Mouse (Mus musculus) layer of hippocampus, postnatal 36 days (tissue): ENCODE data around the gene Scn3a. TPM values are rescaled to one million over a fixed set of nuclear protein-coding genes. Genes with fewer than 3 reads are reported as not detected.
"Not testable (repeated sequence)": the region's sequence is repeated elsewhere in the genome, so short reads cannot be mapped to it uniquely, and the experiment has no call there.

Experiments
- DNase-seq, 2 experiments: peaks; one replicate each; pipeline ENCODE4 v3.0.0; 2022
- total RNA-seq, 2 experiments: library from RNA; stranded (reverse); gene quantifications; 2 replicates each; pipeline ENCODE4 v1.2.3; 2021

Scn3a gene
- total RNA-seq, 2 experiments from 2014 or later: 35.3 to 39.5 TPM

DNA sequence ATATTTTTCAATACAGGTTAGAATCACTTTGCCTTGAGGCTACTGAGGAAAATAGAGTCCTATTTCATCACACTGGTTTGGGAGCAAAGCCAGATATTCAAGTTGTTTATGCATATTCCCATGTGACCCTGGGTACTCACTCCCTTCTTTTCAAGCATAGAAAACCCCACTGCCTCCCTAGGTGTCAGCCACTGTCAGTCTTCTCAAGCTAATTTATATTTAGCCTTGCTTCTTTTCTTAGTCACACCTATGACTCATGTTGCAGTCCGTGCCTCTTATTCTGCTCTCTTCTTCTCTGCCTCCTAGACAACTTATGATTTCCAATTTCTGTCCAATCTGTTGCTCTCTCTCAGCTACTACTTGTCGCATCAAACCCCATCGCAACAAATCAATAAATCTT is 84.0 kb downstream of the Scn3a start:
- no peak for DNase-seq

DNA sequence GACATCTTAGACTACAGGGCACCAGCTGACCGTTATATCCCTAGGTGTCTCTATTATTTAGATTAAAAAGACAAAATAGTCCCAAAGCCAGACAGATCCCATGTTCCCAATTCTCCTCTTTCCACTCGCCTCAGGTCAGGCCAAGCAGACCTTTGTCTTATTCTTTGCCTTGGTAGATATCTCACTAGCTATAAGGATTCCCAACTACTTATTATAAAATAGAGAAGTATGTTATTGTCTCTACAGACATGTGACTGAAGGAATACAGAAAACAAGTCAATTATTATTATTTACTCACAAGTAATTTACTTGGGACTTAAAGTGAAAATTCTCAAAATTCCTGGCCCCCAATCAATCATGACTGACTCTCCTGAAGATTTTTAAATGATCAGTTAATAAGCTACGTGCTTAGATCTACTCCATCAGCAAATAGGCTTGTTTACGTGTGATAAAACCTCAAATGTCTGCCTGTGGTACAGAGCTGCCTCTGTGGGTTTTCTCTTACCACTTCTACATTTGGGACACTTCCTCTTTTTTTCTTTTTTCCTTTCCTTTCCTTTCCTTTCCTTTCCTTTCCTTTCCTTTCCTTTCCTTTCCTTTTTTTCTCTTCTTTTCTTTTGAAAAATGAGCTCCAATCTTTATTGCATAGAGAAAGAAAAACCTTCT is 86.3 kb downstream of the Scn3a start:
- no peak for DNase-seq

DNA sequence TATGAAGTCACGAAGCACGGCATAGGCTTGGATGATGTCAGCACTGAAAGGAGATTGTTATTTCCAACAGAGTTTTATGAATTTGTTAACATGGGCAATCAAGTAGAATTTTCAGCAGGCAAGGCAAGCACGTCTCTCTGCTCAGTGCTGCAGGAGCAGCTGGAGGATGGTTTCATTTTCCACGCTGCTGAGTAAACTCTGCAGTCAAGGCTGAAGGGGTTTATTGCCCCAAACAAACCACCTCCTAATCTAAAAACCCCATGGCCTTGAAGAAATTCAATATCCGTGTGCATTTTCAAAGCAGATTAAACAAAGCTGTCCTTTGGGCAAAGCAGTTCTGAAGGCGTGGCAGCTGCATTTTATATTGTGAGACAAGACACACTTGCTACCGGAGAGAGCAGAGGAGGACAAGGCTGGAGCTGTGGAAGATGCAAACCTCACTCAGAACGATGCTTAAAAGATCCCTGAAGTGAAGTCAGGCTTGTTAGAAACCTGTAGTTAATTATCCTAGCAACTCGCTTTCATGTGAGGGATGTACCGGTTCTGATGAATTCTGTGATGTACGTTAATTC is 96.0 kb downstream of the Scn3a start:
- DNase-seq: peak in 1 of 2 experiments; percentile 10

DNA sequence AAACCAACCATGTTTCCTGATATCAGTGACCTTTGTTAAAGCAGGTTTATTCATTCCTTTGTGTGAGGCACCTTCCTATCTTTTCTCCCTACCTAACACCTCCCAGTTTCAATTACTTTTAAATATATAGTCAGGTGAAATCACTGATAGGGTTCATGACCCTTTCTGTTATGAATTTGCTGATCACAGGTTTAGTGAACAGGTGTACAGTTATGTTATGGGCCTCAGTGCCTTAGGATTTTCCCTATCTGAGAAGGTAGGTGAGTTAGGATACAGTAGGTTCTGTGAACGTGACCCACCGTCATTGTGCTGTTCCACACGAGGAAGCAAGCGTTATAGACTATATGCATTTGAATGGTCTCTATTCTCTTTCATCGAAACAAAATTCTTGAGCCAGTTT is 101.7 kb downstream of the Scn3a start:
- no peak for DNase-seq

DNA sequence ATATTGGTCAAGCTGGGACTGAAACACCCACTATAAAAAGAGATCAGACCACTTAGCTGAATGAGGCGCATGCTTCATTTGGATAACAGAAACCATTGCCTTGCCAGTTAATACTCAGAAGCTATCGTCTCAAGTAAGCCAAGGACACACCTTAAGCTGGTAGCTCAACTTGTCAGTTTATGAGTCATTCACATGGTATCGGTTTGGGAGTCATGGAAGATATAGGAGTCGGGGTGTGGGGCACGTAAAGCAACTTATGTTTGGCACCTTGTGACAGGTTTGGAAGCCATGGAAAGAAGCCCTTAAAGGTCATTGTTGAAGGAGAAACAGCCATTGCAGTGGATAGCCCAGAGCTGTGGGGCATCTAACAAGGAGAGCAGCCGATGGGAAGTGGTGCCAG is 113.7 kb downstream of the Scn3a start:
- DNase-seq: no peak

DNA sequence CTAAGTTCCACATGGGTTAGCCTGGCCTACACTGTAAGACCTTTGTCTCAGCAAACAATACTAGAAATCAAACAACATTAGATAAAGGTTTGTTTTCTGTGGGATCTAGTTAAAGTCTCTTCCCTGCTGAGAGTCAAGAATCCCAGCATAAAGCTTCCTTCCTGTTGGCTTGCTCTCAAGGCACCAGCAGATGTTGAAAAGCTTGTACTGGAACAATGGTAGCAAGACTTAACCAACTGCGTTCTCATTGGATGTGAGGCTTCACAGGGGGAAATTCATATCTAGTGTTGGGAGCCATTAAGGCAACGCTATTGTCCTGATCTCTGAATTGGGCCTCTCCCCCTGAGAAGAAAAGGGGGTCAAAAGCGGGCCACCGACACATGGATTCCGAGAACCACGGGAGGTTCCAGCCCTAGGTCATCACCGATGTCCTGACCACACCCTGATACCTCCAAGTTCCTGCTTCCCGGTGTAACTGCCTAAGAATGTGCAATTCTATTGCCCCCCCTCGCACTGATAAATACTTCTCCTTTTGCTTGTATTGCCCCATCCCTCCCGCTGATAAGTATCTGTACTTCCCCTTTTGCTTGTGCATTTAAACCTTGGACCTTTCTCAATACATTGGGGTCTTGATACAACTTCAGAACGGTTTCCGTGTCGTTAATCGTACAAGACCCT is 115.9 kb downstream of the Scn3a start:
- not testable (repeated sequence) for DNase-seq

DNA sequence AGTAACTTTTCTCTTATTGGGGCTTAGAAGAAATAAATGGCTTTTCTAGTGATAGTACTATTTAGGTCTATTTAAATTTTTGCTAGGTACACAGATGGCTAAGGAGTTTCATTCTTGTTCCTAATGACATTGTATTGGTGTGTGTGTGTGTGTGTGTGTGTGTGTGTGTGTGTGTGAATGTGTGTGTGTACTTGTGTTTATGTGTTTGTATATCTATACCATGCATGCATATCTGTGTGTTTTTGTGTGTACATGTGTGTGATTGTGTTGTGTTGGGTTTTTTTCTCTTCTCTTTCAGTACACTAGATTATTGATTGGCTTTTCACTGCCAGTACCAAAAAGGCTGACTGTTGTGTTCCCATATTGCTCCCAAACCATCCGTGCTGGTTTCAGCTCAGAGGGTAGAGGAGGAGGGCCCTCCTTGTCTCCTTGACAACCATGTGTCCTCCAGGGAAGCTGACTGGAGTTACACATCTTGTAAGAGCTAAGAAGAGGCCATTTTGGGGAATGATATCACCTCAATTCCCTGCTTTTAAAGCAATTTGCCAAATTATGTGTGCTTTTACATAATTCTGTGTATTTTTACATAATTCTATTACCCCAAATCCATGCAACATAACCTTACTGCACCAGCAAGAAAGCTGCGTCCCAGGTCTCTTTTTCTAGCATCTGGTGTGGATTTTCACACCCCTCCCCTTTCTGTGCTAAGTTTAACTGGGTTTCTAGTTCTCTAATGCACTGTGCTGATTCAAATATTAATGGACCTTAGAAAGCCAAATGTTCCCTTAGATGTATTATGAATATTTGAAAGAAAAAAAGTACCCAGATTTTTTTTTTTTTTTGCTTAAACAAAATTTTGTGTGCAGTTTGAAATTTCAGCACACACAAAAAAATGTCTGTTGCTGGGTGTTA is 116.7 kb downstream of the Scn3a start:
- peak; percentile 16 to 28 for DNase-seq

DNA sequence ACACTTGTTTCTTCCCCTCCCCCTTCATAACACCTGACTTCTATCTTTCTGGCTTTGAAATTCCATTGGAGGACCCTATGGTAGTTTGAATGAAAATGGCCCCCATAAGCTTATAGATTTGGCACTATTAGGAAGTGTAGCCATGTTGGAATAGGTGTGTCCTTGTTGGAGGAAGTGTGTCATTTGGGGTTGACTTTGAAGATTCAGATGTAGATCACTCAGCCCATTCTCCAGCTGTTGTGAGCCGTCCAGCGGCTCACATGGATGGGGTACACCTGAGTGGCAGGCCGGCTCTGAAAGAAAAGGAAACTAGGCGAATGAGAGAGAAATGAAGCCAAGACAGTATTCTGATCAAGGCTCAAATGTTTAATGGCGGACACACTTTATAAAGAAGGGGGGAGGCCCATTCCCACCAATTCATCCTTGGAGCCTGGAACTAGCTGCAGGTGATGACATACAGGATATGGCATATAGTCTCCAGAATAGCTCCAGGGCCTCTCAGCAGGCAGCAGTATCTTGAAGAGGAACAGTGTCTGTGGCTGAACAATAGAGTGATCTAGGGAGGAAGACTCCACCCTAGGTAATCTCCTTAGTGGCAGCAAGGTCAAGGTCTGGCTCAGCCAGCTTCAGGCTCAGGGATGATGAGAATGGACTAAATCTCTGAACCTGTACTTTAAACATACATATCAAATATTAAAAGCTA is 118.2 kb downstream of the Scn3a start:
- no peak for DNase-seq

DNA sequence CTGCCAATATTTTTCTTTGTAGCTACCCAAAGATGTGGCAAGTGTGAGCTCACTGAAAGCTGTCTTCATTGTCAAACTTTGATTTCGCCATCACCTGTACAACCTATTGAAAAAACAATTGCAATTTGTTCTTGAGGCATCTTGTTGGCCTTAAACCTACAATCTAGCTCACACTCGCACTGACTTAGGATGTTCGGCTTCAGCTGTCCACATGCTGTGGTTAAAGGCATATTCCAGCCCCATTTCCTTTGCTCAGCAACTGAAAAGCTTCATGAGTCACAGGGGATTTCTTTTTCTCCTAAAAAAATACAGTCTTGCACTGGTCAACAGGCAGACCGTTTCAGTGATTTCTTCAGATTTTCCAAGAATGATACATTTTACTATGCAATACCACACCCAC is 124.3 kb downstream of the Scn3a start:
- no peak for DNase-seq

DNA sequence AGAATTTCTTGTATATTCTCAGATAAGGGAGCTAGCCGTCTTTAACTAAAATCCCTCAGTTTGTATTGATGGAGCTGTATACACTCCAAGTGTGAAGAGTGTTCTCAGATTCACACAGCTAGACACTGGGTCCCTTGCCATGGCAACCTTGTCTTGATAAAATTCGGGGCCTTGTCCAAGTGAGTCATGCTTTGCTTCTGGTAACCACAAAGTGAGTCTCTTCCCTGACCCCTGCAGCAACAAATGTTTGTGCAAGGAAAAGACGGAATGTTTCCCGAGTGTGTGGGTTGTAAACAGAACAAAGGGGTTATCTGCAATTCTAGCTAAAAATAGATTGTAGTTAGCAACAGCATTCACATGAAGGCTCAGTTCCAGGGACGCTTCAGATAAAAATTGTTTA is 125.9 kb downstream of the Scn3a start:
- DNase-seq: peak; percentile 33 to 34

DNA sequence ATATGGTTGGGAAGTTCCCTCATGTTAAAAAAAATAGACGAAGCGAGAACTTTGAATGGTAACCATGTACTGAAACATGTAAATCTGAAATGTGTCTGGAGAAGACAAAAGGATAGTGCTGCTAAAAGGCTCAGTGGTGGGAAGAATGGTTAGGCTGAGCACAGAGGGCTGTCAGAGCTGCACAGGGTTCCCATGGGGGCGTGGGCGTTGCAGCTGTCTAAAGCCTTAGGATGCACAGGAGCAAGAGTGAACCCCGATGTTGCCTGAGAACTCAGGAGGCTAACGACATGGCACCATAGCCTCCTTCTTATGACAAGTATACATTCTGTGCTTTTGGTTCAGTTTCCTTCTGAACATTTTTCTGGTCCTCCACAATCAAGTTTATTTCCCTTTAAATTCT is 126.3 kb downstream of the Scn3a start:
- peak; percentile 10 to 17 for DNase-seq

DNA sequence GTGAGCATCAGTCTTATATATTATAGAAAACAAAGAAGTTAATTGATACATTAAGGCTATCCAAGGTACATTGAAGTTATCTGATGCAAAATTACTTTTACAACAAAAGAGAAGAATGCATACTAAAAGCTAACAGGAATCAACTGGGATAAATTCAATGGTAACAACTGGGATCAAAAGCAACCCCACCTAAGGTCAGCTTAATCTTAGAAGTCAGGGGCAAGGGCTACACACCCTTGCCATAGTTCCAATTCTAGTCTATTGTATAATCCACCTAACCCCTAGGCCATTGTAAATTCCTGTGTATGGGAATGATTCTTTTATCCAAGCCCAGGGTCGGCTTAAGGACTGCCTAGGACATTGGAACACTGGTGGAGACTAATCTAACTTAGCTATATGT is 130.5 kb downstream of the Scn3a start:
- no peak for DNase-seq

DNA sequence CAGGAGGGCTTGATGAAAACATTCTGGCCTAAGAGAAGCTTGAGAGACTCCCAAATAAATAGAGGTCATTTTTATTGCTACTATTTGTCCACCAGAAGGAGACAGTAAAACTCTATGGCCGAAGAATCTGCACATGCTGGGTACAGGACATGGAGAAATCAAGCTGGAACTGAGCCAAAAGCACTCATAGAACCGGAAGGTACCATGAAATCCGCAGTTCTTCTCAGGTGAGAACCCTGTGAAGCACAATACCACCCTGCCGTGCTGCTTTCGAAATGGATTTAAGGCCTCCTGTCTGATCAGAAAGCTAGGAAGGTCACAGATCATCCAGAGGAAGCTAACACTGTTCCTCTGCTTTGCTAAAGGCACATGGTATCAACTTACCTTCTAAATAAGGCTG is 143.9 kb downstream of the Scn3a start:
- no peak for DNase-seq

DNA sequence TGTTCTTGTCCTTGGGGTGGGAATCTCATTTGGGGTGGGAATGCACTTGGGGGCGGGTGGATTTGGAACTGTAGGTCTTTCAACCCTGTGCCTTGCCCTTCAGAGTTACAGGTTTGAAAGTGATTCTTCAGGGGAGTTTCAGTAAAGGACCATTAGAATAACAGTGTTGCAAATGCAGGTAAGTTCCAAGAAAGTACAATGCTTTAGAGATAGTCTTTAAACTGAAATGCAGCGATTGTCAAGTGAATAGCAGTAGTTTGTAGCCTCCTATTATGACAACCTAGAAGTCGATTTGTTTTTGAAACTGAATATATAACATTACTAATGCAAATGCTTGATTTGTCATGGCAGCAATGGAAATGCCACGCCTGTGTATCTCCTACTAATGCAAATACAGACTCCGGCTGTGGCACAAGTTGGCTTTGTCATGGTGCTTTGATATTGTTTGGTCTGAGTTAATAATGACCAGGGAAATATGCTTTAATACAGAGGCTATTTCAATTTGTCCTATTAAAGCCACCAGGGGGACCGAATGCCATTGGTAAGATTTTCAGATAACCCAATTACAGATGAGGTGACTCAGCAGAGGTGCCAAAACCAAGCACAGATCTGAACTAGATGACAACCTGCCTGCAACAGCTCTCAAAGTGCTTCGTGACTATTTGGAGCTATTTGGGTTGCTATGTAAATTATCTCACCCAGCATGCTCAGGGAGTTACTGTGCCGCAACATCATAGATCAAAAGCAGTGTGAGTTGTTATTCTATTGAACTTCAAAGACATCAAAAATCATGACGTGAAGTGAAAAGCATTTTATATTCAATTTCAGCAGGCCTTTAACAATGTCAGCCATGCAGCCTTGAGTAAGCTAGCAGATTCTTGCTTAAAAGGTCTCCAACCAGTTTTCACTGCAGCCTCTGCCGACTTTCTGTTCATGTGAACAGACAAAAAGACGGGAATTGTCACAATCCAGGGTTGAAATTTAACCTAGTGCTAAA is 145.9 kb downstream of the Scn3a start:
- no peak for DNase-seq

DNA sequence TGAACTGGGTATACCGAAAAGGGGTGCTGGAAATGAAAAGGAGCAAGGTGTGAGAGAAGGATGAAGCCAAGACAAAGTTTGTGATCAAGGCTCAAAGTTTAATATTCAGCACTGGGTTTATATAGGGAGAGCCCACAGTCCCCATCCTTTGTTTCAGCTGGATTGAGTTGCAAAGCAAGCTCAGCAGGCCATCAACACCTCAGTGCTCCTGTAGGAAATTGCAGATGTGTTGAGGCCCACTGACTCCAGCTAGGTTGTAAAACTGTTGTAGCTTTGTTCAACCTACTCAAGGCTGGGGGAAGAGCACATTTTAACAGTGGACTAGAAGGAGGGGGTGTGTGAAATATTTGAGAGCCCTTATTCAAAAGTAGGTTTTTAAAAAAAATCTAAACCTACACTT is 148.8 kb downstream of the Scn3a start:
- DNase-seq: no peak

DNA sequence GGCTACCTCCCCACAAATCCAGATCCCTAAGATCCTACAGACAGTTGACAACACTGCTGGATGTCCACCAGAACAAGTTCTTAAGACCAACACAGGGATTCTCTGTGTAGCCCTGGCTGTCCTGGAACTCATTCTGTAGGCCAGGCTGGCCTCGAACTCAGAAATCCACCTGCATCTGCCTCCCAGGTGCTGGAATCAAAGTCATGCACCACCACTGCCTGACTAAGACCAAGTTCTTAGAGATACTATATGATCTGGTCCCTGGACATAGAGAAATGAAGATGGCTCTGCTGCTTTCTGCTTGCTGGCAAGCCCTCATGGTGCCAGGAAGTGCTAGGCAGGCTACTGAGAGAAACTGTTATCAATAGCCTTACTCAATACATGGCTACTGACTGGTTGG is 150.9 kb downstream of the Scn3a start:
- no peak for DNase-seq

DNA sequence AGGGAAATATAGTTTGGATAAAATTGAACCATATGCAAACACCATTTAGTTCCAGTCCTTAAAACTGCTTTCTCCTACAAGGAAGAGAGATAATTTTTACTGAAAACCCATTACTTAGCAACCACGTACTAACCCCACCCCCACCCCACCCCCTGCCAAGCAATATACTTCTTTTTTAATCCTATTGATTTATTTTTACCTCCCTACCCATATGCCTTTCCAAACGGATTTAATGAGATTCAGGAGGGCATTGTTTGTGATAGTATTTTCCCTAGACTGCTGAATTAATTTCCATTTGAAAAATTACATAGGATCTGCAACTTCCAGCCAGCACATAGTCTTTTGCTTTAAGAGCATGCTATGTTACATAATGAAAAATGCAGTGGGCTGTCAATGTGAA is 152.1 kb downstream of the Scn3a start:
- no peak for DNase-seq

DNA sequence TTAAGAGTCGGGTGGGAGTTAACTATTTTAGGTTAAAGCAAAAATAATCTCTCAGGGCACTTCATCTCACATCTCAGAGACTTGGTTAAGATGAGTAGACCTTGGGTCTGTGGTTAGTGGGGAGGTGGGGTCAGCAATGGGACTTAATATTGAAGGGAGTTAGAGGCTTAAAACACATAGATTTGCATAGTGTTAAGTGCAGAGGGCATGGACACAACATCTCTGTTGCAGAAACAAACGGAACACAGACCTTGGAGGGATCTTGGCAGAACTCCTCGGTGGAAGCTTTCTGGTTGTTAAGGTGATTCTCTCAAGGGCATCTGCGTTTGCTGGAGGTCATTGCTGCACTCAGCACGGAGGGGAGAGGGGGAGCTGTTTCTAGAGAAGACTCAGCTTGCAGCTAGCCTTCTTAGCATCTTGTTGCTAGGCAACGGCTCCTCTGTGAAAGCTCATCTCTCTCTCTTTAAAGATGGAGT is 152.6 kb downstream of the Scn3a start:
- peak; percentile 47 to 62 for DNase-seq

DNA sequence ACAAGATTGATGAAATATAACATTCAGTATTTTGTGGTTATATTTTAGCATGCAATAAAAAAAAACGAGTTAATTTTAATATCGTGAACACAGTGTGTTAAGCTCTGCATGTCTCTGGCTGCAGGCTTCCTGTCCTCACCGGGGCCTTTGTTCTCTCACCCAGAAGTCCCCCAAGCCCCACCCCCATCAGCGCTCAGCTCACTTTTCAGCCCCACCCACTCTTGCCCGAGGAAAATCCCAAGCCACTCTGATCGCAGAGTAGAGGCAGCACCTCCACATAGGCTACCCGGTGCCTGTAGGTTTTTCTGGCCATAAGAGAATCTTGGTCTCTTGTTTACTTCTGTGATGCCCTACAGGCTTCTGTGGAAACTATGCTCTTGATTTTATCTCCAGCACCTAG is 153.2 kb downstream of the Scn3a start:
- DNase-seq: peak; percentile 12 to 16

DNA sequence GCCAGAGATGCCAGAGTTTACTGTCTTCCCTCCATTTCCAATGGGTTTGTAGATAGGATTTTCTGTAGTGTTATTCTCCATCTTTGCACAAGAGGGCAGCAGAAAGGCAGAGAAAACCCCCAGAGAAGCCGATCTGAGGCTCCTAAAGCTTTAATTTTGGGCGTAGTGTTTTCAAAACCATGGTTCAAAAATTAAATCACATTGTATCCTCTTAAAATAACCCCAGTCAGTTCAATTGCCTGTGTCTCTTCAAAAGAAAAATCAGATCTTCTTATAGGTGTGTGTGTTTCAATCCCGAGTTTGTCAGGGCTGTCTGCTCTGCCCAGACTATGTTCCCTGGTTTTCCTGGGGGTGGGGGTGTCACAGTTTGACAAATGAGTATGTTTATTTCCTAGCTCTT is 153.7 kb downstream of the Scn3a start:
- peak in 1 of 2 experiments; percentile 23 for DNase-seq
